Mouse (Mus musculus) c-Kit-positive CD71-negative TER-119-negative erythroid progenitor cells, embryonic 14.5 days (primary cell): ENCODE results near the gene Dnase2a.

ENCODE experiments used
- DNase-seq: peaks from one replicate; pipeline ENCODE4 v3.0.0-alpha.2; 2013; ENCODE audit warnings: low read depth

Gene Dnase2a

DNA sequence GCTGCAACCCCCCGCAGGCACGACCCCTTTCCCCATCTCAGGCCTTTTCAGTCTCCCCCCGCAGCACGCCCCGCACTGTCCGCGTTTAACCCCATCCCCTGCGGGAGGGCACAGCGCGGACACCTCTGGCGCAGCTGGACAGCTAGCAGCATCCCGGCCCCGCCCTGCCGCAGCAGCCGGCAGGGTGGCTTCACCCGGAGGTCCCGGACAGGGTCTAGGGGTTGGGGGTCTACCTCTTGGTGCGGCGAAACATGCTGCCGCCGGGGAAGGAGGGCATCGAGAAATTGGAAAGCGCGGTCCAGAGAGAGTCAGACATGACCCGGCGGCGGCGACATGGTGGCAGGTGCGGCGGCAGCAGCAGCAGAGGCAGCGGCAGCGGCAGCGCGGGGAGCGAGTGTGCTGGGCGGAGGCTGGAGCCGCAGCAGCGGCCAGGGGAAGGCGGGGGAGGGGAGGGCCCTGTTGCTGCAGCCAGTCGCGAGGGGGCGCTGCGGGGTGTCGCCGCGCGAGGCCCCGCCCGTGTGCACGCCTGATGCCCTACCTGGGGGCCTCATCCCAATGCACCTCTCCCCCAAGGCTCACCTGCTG, 28.7 kb downstream of the Dnase2a start, which contains the start of gene Mast1:
Gene Mast1, minus strand, starts transcription at position 398 of the 585 bp plus-strand sequence.
- no peak for DNase-seq

- DNase-seq: no peak
Measured at GRCm38 (mm10) chr8:84937620-84938485, 29.5 kb downstream of the Dnase2a start.

GRCm38 (mm10) chr8:84943699-84944098, 35.3 kb downstream of the Dnase2a start:
- DNase-seq: no peak

GRCm38 (mm10) chr8:84944478-84945160, 36.3 kb downstream of the Dnase2a start:
- DNase-seq: peak; percentile 63

DNA sequence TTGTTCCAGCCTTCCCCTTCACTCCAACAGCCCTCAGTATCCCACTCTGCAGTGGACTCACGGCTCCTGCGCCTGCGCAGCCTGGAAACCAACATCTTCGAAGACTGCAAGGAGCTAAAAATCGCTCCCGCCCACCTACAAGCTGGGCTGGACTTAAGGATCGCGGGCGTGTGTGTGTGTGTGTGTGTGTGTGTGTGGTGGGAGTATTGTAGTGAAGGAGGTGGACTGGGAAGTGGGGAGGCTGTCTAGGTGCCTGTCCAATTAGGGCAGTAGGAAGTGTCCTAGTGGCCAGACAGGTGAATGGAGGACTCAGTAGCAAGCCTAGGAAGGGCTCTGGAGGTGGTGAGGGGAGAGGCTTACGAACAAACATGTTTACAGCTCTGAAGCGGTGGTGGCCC, 36.9 kb downstream of the Dnase2a start:
- DNase-seq: no peak

DNA sequence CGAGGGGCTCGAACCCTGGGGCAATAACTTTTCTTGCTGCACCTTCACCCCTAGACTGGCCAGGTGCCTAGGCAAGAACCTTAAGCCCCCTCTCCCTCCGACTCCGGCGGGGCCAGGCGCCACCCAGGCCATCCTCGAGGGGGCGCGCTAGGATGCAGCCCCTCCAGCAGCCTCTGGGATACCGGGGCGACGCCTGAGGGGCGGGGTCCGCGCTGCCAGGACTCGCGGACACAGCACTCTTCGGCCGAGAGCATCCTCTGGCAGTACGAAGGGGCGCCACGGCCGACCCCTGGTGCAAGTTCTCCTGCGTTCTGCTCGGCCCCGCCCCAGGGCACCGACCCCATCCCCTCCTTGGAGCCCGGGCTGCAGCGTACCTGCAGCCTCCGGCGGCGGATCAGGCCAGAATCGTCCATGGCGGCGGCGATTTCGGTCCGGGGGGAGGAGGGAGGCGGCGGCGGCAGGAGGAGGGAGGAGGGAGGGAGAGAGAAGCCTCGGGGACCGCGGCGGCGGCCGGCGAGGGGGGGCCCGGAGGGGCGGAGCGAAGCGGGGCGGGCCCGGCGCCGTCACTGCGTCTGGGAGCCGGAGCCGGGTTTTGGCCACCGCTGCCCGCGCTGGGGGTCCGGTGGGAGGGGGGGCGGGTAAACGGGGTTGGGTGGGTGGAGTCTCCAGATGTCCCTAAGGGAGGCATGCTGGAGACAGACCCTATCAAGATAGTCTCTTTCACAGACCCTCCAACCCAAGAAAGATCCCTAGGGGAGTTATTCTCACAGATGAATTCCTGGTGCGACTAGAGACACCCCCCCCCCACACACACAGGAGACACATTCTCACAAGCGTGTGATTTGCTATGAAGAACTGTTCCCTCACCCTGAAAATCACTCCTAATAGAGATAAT, 37.5 kb downstream of the Dnase2a start:
- no peak for DNase-seq

DNA sequence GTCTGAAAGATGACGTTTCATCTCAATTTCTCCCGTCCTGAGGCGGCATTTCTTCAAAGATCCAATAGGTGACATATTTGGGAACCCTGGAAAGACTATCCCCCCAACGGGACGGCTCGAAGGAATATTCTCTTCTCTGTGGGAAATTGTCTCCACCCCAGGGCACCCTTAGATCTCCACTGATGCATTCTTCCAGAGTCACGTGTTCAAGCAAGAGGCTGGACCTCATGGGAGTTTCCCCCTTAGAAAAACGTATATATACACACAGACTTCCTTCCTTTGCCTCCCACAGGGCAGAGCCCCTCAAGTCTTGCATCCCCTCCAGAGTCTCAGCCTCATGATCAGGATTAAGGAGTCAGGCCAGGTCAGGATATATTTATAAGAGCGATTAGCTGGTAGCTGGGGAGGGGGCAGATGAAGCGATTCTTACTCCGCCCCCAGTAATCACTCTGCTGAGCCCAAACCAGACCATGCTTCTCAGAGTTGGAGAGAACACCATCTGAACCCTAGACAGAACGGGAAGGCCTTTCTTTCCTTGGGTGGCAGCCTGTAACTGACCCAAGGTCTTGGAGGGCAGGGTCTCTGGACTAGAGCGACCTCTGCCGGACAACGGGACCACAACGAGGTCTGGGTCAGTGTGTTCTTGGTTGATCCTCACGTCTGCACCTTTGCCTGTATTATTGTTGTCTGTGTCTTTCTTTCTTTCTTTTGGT, 38.3 kb downstream of the Dnase2a start, which contains the start of gene Rtbdn:
Gene Rtbdn, plus strand, starts transcription at position 464 of the 713 bp plus-strand sequence.
- no peak for DNase-seq

DNA sequence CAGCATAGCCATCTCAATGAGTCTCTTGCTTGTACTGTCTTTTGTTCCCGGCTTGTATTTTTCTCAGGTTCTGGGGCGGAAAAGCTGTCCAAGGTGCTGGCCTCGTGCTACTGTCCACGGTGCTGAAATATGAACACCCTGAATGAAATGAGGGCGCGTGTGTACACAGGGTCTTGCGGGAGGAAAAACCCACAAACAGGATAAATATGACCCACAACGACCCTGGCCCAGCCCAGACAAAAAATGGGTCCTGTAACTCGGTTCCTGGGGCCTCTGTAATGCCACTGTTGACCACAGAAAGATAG, 38.8 kb downstream of the Dnase2a start:
- DNase-seq: peak; percentile 71

DNA sequence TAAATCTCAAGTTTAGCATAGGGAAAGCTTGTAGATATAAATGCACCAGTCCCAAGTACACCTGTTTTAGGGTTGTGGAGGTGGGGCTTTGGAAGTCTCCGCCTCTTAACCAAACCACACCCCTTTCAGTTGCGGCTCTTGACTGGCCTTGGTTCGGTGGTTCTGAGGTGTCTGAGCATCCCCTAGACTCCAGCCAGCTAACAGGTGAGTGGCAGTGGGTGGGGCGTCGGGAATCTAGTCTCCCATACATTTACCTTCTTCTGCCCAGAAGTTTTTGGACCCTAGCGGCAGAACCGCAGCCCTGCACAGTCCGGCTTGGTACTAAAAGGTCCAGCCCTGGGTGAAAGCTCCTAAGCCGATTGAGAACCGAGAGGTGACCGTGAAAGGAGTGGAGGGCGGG, 41.4 kb downstream of the Dnase2a start:
- DNase-seq: no peak

DNA sequence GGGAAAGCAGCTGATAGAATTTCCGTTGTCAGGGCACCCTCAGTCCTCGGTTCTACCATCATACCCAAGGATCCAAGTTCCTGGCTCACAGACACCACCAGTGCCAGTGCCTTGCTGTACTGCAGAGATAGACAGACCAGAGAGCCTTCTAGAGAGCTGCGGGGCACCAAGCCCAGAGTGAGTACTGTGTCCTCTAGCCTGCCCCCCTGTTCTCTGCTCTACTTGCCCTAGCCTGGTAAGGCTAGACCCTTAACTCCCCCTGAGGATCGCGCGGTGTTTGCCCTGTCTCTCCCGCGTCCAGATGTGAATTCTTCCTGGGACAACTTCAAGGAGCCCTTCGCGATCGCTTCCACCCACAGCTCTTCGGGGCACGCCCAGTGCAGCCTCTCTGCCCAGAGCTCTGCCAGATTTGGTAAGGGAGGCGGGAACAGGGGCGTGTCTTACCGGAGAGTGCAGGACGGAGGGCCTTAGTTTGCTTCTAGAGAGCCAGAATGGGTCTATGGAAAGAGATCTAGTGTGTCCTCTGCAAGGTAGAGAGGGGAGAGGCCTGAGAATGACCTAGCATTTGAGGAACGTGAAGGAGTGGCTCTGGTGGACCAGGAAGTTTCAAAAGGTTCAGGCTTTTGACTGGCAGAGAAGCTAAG, 44.4 kb downstream of the Dnase2a start:
- DNase-seq: no peak

DNA sequence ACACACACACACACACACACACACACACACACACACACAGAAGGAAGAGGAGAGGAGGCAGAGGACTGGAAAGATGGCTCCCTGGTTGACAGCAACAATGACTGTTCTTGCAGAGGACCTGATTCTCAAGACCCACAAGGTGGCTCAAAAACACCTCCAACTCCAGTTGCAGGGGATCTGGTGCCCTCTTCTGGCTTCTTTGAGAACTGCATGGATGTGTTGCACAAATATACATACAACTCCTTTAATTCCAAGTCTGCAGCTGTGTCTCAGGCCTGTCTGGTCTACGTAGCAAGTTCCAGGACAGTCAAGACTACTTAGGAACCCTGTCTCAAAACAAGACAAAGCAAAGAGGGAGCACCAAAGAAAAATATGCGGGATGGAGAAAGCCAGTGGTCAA, 48.4 kb downstream of the Dnase2a start:
- peak; percentile 90 for DNase-seq

DNA sequence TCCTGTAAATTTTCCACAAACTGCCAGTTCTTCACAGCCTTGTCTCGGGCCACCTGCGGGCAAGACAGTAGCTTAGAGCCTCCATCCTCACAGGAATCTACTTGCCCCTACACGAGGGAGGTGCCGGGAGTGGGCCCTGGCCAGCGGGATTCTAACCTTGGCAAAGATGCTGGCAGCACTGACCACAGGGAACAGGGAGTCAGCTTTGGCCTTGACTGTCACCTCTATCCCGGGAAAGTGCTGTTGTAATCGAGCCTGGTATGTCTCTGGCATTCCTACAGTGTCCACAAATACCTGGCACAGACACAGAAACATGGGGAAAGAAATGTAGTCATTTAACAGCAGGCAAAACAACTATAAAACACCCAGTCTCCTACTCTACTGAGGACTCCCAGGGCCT, 51.5 kb downstream of the Dnase2a start:
- no peak for DNase-seq

DNA sequence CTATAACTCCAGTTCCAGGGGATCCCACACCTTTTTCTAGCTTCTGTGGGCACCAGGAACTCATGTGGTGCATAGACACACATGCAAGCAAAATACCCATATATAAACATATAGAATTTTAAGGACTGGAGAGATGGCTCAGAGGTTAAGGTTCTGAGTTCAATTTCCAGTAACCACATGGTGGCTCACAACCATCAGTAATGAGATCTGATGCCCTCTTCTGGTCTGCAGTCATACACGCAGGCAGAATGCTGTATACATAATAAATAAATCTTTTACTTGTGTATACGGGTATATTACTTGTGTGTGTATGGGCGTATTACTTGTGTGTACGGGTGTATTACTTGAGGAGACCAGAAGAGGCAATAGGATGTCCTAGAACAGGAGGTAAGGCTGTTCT, 55.6 kb downstream of the Dnase2a start:
- DNase-seq: no peak

GRCm38 (mm10) chr8:84965731-84966291, 57.5 kb downstream of the Dnase2a start:
- DNase-seq: peak; percentile 92

DNA sequence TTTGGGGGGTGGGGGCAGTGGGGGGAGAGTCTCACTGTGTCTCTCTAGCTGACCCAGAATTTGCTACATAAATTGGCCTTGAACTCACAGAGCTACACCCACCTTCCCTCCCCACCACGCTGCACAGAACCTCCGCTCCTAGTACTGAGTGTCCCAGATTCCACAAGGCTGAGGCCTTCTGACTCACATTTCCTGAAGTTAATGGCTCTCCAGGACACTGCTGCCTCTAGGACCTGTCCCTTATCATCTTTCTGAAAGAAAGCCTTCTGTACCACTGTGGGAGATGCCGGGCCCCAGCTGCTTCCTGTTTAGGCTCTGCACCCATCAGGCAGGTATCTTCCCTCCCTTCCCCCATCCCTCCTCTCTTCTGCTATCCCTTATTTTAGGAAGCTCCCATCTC, 58.2 kb downstream of the Dnase2a start:
- DNase-seq: no peak

DNA sequence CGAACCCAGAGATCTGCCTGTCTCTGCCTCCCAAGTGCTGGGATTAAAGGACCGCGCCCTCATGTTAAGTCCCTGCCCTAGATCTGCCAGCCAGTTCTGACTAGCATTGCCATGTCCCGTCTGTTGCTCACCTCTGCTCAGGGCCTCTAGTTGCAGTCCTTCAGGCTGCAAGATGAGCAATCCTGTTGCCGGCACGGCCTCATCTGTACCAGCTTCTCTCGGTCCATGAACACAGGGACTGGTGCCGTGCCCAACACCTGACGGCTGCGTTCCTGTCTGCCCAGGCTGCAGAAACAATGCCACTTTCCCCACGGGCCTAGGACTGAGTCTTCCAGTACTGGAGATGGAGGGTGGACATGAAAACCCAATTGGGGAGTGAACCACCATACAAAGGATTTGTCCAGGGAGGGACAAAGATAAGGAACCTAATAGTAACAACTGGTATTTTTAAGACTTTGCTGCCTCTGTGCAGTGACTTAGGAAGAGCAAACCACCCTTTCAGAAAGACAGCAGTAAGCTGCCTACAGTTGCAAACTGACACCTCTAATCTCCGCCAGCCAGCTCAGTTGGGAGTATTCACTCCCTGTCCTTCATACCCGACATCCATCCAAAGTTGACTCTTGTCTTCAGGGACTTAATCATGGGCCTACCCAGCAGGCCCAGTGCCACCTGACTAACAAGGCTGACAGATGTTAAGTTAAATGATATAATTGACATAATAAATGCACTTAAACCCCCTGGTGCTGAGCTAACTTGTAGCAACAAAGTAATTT, 59.4 kb downstream of the Dnase2a start:
- DNase-seq: no peak

DNA sequence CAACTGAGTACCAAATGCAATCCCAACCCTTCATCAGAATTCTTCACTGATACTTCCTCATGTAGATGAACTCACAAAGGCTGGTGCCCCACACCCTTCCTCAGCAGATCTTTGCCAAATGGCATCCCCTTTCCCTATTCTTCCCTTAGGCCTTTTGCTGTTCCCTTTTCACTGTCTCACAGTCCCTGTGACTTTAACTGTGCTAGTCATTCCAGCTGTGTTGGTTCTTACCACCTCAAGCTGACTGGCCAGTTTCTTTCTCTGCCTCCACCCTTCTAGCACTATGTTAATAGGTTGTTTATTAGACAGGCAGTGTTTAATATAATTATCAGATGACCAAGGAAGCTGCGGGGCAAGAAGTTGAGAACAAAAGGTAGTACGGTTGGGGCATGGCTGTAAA, 60.3 kb downstream of the Dnase2a start:
- no peak for DNase-seq

DNA sequence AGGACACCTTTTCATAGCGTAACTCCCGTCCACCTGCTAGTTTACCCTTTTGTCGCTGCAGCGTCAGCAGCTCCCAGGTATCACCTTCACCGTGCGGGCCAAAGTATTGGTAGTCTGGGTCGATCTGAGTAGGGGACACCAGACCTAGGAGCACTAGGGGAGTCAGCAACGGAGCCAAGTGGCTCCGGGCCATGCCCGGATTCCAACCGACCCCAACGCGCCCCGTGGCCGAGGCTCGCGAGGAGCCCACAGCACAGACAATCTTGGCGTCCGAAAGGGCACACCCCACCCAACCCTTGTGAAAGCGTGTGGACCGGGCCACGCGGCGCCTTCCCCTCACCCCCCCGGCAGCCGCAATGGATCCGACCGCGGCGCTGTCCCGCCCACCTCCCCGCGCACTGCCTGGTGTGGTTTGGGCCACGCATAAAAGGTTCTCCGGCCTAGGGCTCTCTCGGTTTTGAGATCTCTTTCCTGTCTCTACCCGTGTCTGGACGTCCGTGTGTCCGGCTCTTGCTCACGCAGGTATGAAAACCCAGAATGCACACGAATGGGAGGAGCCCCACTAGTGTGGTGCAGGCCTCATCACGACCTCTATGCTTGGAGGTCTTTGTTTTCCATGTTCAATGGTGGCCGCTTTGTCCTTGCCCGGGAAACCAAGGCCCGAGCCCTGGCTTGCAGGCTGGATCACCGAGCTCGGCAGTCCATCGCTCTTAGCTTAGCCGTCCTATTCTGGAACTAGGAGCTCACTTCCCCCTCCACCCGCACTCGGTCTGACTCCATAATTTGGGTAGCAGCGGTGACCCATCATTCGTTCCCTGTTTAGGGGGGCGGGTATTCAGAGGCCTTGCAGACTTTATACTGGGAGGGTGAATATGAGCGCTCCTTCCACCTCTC, 61.1 kb downstream of the Dnase2a start, which contains the start of the genes Gm49661, Prdx2 and Rnaseh2a:
Gene Gm49661, minus strand, starts transcription at position 193 of the 894 bp plus-strand sequence.
Gene Prdx2, plus strand, starts transcription at position 347 of the 894 bp plus-strand sequence.
Gene Rnaseh2a, minus strand, starts transcription at position 527 of the 894 bp plus-strand sequence.
- DNase-seq: no peak
